Mouse (Mus musculus) adrenal gland, postnatal 25 days (tissue): ENCODE measurements around the gene Gabra3. TPM values are rescaled to one million over a fixed set of nuclear protein-coding genes. Genes with fewer than 3 reads are reported as not detected.

Experiments
- DNase-seq: peaks from one replicate; pipeline ENCODE4 v3.0.0; 2021; ENCODE audit warnings: mixed read lengths
- long read RNA-seq: library from polyadenylated mRNA; stranded (forward); transcript quantifications from one replicate; pipeline ENCODE4 v2.0.0, GENCODE M21; 2021
- microRNA-seq, 2 experiments: library from miRNA; unstranded; fragments of <30 nt; microRNA quantifications; one replicate each; pipeline ENCODE4 v1.2.0; 2021
- total RNA-seq: library from RNA; stranded (reverse); gene quantifications from 2 replicates; pipeline ENCODE4 v1.2.3, GENCODE M21; 2021

Gene Gabra3
- total RNA-seq: 0.43 and 0.52 TPM in 2 replicates
- long read RNA-seq: 0 reads

DNA sequence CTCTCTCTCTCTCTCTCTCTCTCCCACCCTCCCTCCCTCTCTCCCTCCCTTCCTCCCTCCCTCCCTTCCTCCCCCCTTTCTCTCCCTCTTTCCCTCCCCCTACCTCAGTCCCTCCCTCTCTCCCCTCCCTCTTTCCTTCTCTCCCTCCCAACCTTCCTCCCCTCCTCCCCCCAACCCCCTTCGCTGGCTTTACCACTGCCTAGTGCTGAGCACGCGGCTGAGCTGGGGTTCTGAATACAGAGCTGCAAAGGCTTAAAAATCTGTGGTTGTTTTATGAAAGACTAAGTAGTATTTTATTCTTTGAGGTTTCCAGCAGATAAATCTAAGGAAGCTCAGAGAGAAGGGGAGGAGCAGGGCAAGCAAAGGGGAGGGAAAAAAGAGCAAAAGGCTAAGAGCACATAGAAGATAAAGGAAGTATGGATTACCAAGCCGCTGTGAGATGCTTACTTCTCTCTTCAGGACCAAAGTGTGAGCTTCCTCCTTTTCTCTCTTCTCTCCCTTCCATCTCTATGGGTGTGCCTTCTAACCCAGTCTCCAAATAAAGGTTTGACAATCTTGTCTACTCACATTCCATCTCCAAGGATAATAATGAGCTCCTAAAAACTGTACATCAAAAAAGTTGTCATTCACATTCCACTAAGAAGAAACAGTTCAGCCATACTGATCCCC, at the start of gene Gabra3:
TSS of gene Gabra3 (minus strand) at position 619 of the 669 bp plus-strand sequence.
- no peak for DNase-seq

DNA sequence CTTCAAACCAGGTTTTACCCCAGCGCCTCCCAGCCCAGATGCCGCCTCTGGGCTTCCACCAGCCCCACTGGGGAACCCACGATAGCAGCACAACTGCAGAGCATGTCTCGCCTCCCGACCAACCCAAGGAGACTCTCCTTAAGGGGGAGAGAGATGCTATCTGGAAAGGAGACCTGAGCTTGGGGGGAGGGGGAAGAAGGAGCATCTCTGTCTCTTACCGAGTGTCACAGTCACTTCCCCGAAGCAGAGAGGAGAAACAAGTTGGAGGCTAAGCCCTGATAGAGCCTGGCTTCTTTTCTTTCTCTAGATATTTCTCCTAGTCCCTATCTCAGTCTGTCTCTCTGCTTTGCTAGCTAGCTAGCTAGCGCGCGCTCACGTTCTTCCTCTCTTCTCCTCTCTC, 859 bp downstream of the Gabra3 start:
- DNase-seq: no peak

DNA sequence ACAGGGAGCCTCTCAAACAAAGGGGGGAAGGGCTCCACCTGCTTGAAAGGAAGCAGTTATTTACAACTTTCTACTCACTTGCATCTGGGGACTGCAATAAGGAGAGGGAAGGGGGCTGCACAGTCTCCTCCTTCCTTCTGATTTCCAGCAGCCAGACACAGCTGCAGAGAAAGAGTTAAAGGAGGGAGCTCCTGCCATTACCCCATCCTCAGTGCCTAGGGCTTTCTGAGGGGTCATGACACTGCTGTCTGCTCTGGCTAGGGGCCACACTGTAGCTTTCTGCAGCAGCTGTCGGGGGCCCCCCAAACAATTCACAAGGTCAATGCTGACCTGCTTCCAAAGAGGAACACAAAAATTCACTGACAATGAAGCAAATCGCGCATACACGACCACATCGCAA, 1.3 kb downstream of the Gabra3 start:
- no peak for DNase-seq

DNA sequence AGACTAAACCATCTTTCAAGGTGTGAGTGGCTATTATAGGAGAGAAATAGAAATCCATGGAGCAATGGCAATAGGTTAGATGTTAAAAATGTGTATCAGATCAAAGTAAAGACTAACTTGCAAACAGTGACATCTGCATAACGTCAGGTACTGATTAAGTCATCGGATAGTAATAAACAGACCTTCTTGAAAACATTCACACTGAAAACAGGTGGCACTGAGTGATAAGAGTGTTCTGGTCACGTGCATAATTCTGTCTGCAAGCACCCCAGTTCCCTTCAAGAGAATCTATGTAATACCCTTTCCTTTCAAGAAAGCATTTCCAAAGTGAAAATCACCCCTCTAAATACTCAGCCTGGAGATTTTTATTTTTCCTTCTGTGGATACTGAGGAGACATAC, 6.0 kb downstream of the Gabra3 start:
- DNase-seq: no peak

DNA sequence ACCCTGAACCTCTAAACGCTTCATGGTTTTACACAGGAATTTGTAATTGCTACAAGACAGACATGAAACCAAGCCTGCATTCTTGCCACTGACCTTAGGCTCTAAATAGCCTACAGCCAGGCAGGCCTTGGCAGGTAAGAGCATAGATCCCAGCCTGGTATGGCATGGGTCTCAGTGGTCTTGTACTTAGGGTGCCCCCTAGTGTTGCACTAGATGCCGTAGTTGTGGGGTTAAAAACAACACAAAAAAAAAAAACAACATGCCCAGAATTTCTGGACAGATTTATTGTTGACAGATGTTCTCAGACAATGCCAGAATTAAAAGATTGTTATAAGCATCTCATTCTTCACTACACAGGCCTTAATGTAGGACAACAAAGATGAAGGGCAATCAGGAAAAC, 12.0 kb downstream of the Gabra3 start:
- DNase-seq: no peak

DNA sequence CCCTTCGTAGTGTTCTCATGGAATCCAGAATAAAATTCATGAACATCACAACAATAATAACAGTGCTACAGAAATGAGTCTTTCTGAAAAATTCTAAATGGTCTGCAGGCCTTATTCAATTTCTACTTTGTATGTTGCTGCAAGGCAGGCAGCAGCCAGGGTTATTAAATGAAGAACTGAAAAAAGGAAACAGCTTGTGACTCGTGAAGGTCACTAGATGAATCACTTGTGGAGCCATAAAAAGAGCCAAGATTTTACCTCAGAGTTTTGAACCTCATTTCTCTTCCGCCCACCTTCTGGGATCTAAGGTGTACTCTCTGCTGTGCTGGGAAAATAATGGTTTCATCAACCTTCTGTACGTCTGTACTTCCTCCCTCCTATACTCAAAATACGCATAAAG, 159.4 kb downstream of the Gabra3 start:
- DNase-seq: no peak

DNA sequence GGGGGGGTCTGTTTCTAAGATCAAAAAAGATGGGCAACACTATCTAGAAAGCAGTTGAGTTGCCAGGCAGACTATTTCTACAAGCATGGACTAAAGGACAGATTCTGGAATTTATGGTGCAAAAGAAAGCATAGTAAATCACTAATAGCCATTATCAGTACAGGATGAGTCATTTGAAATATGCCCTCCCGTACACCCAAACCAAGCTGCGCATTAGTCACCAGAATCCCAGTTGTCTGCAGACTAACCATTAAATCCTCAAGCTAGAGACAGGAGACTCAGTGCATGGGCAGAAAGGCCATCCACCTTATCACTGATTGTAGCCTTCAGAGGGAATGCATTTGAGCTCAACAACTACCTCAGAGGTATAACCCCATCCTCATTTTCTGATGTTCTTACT, 166.8 kb downstream of the Gabra3 start:
- peak; percentile 1 for DNase-seq

DNA sequence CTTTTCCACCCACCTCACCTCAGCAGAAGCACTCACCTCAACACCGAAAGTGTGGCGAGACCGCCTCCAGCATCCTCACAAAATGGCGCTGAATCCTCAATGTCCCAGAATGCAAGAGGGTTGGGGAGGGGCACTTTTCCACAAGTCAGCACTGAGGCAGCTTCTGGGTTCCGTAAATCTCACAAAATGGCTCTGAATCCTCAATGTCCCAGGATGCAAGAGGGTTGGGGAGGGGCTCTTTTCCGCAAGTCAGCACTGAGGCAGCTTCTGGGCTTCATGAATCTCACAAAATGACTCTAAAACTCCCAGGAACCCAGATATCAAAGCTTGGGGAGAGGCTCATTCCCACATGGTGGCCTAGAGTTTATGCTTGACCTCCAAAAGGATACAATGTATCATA, 269.9 kb downstream of the Gabra3 start, which contains the start of gene Magea10:
TSS of gene Magea10 (minus strand) at position 101 of the 400 bp plus-strand sequence.
- no peak for DNase-seq

Small RNAs within 50 kb of the gene (microRNA-seq; reads per million reads assigned to microRNA genes)
- 0 reads per million in 2 experiments for gene Mir105
- 0 reads per million in 2 experiments for gene Mir767

Other genes with a start within 250 kb of the Gabra3 start
- not detected in 2 replicates for gene Gabrq, start 168.3 kb upstream of the Gabra3 start, total RNA-seq